Mouse (Mus musculus): Measurements from ENCODE around the gene Ly9. TPM values are rescaled to one million over a fixed set of nuclear protein-coding genes. Genes with fewer than 3 reads are reported as not detected.

Gene Ly9
- polyA plus RNA-seq, 1 experiment from 2014 or later, result not detected

GRCm38 (mm10) chr1:171552230-171552629 is 55.0 kb downstream of the Ly9 start:
- no peaks in the 10 kb centered on the region for H3K36me3 ChIP-seq
- H3K4me1 ChIP-seq (replicated peaks), result no peaks in the 10 kb centered on the region
- 89% methylated on average over 2 of the region's 2 CpGs for WGBS
- no peak overlapping the region for H3K4me2 ChIP-seq (replicated peaks)
- no peaks in the 10 kb centered on the region for H3K27me3 ChIP-seq
- H3K27ac ChIP-seq, result no peak overlapping the region
- no peak for ATAC-seq
- H3K4me3 ChIP-seq (replicated peaks), result no peak overlapping the region
- H3K9ac ChIP-seq (replicated peaks), result no peak overlapping the region
- no peaks in the 10 kb centered on the region for H3K9me3 ChIP-seq

GRCm38 (mm10) chr1:171551326-171551725 is 55.9 kb downstream of the Ly9 start:
- no peak overlapping the region for H3K9ac ChIP-seq (replicated peaks)
- no peaks in the 10 kb centered on the region for H3K9me3 ChIP-seq
- H3K27ac ChIP-seq, result no peak overlapping the region
- no peaks in the 10 kb centered on the region for H3K36me3 ChIP-seq
- ATAC-seq, result no peak
- 87% methylated on average over 7 of the region's 7 CpGs for WGBS
- no peaks in the 10 kb centered on the region for H3K27me3 ChIP-seq
- no peak overlapping the region for H3K4me3 ChIP-seq (replicated peaks)
- no peaks in the 10 kb centered on the region for H3K4me1 ChIP-seq (replicated peaks)
- no peak overlapping the region for H3K4me2 ChIP-seq (replicated peaks)

GRCm38 (mm10) chr1:171540694-171541093 is 66.5 kb downstream of the Ly9 start:
- H3K27ac ChIP-seq, result no peak overlapping the region
- no peak for ATAC-seq
- H3K4me2 ChIP-seq (replicated peaks), result no peak overlapping the region
- H3K36me3 ChIP-seq, result no peaks in the 10 kb centered on the region
- H3K9me3 ChIP-seq, result no peaks in the 10 kb centered on the region
- H3K4me3 ChIP-seq (replicated peaks), result no peak overlapping the region
- H3K27me3 ChIP-seq, result no peaks in the 10 kb centered on the region
- H3K4me1 ChIP-seq (replicated peaks), result no peaks in the 10 kb centered on the region
- WGBS, result 91% methylated on average over 1 of the region's 1 CpGs
- no peak overlapping the region for H3K9ac ChIP-seq (replicated peaks)

Small RNA genes within 50 kb of the gene (microRNA-seq; reads per million reads assigned to microRNA genes)
- not detected for gene Mir7683

Other genes with a start within 250 kb of the Ly9 start
- gene Klhdc9, start 246.6 kb downstream of the Ly9 start, polyA plus RNA-seq (2015; fragmentation: Nextera tagmentation; extraction: Ambion mirVana), result 4.2 and 4.6 TPM in 2 replicates
- 0.70 and 0.97 TPM in 2 replicates for gene Nectin4, start 237.3 kb downstream of the Ly9 start, polyA plus RNA-seq (2015; fragmentation: Nextera tagmentation; extraction: Ambion mirVana)
- 0.63 TPM in 2 replicates for gene Arhgap30, start 218.5 kb downstream of the Ly9 start, polyA plus RNA-seq (2015; fragmentation: Nextera tagmentation; extraction: Ambion mirVana)
- gene Usf1, start 196.1 kb downstream of the Ly9 start, polyA plus RNA-seq (2015; fragmentation: Nextera tagmentation; extraction: Ambion mirVana), result 237 and 239 TPM in 2 replicates
- gene Tstd1, start 188.5 kb downstream of the Ly9 start, polyA plus RNA-seq (2015; fragmentation: Nextera tagmentation; extraction: Ambion mirVana), result 11.7 and 13.3 TPM in 2 replicates
- gene F11r, start 169.9 kb downstream of the Ly9 start, polyA plus RNA-seq (2015; fragmentation: Nextera tagmentation; extraction: Ambion mirVana), result 8.3 and 9.7 TPM in 2 replicates
- 30.1 and 31.2 TPM in 2 replicates for gene Alyref2, start 103.9 kb downstream of the Ly9 start, polyA plus RNA-seq (2015; fragmentation: Nextera tagmentation; extraction: Ambion mirVana)
- gene Itln1, start 72.1 kb downstream of the Ly9 start, polyA plus RNA-seq (2015; fragmentation: Nextera tagmentation; extraction: Ambion mirVana), result not detected in 2 replicates
- not detected in 2 replicates for gene Cd244a, start 48.2 kb downstream of the Ly9 start, polyA plus RNA-seq (2015; fragmentation: Nextera tagmentation; extraction: Ambion mirVana)
- not detected in 2 replicates for gene Slamf7, start 45.6 kb upstream of the Ly9 start, polyA plus RNA-seq (2015; fragmentation: Nextera tagmentation; extraction: Ambion mirVana)
- gene Cd48, start 74.6 kb upstream of the Ly9 start, polyA plus RNA-seq (2015; fragmentation: Nextera tagmentation; extraction: Ambion mirVana), result 0.55 and 0.66 TPM in 2 replicates
- 0.14 and 0.22 TPM in 2 replicates for gene Slamf1, start 159.7 kb upstream of the Ly9 start, polyA plus RNA-seq (2015; fragmentation: Nextera tagmentation; extraction: Ambion mirVana)
- gene Cd84, start 232.3 kb upstream of the Ly9 start, polyA plus RNA-seq (2015; fragmentation: Nextera tagmentation; extraction: Ambion mirVana), result 0.66 and 0.82 TPM in 2 replicates